Mouse (Mus musculus): ENCODE results near the gene Mlf1. TPM values are rescaled to one million over a fixed set of nuclear protein-coding genes. Genes with fewer than 3 reads are reported as not detected.

The Mlf1 gene
- polyA plus RNA-seq, 1 experiment from 2014 or later = 21.6 TPM

DNA sequence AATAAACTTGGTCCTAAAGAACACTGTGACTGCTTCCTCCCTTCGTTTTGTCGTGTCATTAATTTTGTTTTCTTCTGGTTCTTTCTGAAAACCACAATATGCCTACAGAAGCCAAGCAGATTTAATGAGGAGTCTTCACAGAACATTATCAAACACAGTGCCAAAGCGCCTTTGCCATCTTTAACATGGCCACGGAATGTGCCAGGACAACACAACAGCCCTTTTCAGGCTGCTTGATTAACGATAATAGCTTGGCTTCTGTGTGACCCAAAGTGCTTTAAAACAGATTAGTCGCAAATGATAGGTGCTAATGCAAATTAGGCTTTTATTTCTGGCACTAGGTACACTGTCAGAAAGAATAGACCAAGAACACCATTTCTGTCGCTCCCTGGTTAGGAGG lies 15.5 kb upstream of the Mlf1 start:
- H3K9me3 ChIP-seq (replicated peaks; ENCODE audit: control insufficient read depth, low read length) = no peaks in the 10 kb centered on the region
- no peaks in the 10 kb centered on the region for H3K36me3 ChIP-seq (ENCODE audit: control insufficient read depth, insufficient read depth, low read length)
- H3K4me1 ChIP-seq (ENCODE audit: control insufficient read depth, insufficient read depth, low read length) = no peaks in the 10 kb centered on the region
- no peak for ATAC-seq (ENCODE audit: insufficient read depth, low FRiP score)
- H3K27me3 ChIP-seq (ENCODE audit: control insufficient read depth, insufficient read depth, low read length) = no peaks in the 10 kb centered on the region
- H3K4me2 ChIP-seq (ENCODE audit: low read depth, low read length) = no peak overlapping the region
- H3K4me3 ChIP-seq (replicated peaks; ENCODE audit: low read length) = no peak overlapping the region
- H3K27ac ChIP-seq (ENCODE audit: low read length) = no peak overlapping the region
- 81% methylated on average over 7 of the region's 7 CpGs for WGBS
- no peak overlapping the region for H3K9ac ChIP-seq (ENCODE audit: low read length)

DNA sequence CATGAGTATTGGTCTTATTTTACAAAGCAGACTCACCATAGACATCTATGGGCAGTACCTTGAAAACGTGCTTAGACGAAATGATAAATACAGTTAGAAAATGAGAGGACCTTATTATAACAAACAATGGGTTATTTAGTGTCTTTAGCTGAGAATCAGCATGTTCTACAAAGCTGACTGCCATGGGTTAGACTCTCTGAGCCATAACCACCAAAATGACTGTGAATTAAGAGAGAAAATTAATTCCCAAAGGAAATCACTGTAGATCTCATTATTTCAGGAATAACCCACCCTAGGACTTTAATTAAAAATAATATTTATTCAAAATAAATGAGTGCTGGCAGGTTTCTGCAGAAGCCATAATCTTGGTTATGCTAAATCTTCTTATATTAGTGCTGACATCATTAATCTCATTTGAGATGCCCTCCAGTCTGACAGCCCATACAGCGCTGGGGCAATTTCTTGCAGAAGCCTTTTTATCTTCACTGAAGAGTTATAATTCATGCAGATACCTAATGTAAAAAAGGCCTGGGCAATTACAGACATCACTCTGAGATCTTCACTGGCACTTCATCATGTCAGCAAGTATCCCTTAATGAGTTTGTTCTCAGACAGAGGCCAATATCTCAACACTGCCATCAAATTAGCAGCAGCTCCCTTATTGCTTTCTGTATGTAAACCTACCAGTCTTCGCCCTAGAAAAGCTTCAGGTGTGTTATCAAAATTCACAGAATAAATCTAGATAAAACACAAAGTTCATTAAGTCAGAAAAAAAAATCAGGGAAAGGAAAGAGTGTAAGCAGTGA lies 7.6 kb upstream of the Mlf1 start:
- Histone ChIP-seq H3K27ac (ENCODE audit: low read length) (no peak overlapping the region), H3K4me3 (replicated peaks; ENCODE audit: low read length) (no peak overlapping the region), H3K4me1 (ENCODE audit: control insufficient read depth, insufficient read depth, low read length) (no peaks in the 10 kb centered on the region), H3K4me2 (ENCODE audit: low read depth, low read length) (no peak overlapping the region), H3K36me3 (ENCODE audit: control insufficient read depth, insufficient read depth, low read length) (no peaks in the 10 kb centered on the region), H3K27me3 (ENCODE audit: control insufficient read depth, insufficient read depth, low read length) (no peaks in the 10 kb centered on the region), H3K9me3 (replicated peaks; ENCODE audit: control insufficient read depth, low read length) (no peaks in the 10 kb centered on the region), H3K9ac (ENCODE audit: low read length) (no peak overlapping the region)
- WGBS = 74% methylated on average over 4 of the region's 4 CpGs
- no peak for ATAC-seq (ENCODE audit: insufficient read depth, low FRiP score)

DNA sequence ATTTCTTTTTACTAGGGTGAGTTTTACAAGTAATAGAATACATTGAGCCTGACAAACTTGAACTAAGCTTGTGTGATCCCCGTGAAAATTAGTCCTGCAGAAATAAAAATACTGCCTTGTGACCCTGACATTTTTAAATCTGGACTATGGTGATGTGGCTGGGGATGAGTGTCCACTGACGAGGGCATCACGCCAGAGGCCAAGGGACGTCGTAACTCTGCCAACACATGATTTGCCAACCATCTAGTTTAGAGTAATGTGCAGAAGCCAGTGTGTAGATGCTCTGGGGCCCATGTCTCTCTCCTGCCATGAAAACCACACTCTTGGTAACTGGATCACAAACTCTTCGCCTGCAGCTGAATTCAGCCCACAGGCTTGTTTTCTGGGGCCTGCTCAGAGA lies 6.4 kb upstream of the Mlf1 start:
- no peak overlapping the region for H3K27ac ChIP-seq (ENCODE audit: low read length)
- H3K36me3 ChIP-seq (ENCODE audit: control insufficient read depth, insufficient read depth, low read length) = no peaks in the 10 kb centered on the region
- H3K4me2 ChIP-seq (ENCODE audit: low read depth, low read length) = no peak overlapping the region
- ATAC-seq (ENCODE audit: insufficient read depth, low FRiP score) = no peak
- H3K9ac ChIP-seq (ENCODE audit: low read length) = no peak overlapping the region
- H3K4me3 ChIP-seq (replicated peaks; ENCODE audit: low read length) = no peak overlapping the region
- H3K9me3 ChIP-seq (replicated peaks; ENCODE audit: control insufficient read depth, low read length) = no peaks in the 10 kb centered on the region
- peaks cover 3% of the 10 kb centered on the region; the same call in 1 of the 2 replicates for H3K27me3 ChIP-seq (ENCODE audit: control insufficient read depth, insufficient read depth, low read length)
- WGBS = 87% methylated on average over 6 of the region's 6 CpGs
- H3K4me1 ChIP-seq (ENCODE audit: control insufficient read depth, insufficient read depth, low read length) = no peaks in the 10 kb centered on the region

DNA sequence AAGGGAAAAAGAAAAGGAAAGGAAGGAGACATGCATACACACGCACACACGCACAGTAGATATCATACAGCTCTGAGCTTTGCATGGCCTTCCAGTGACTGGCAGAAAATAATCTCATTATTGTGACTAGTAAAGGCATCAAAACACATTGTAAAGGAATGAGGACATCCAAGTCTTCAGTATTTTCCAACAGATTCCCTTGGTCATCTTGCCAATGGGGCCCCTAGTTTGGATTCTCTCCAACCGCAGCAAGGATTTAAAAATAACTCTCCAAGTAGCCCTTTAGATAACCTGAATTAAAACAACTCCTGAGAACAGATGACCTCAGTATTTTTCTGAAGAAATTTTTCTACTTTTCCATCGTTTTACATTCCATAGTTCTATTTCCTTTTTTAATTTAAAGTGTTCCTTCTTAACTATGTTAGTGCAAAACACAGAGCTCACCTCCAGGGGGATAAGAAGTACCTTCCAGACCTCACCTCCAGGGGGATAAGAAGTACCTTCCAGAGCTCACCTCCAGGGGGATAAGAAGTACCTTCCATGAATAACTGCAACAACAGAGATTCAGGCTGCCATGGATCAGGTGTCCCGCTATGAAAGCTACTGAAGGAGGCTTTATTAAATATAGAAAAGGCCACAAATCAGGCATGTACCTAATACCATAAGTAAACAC lies 4.4 kb upstream of the Mlf1 start:
- Histone ChIP-seq H3K9me3 (replicated peaks; ENCODE audit: control insufficient read depth, low read length) (no peaks in the 10 kb centered on the region), H3K27me3 (ENCODE audit: control insufficient read depth, insufficient read depth, low read length) (peaks cover 5% of the 10 kb centered on the region; the same call in 1 of the 2 replicates), H3K27ac (ENCODE audit: low read length) (no peak overlapping the region), H3K4me2 (ENCODE audit: low read depth, low read length) (no peak overlapping the region), H3K9ac (ENCODE audit: low read length) (no peak overlapping the region), H3K4me1 (ENCODE audit: control insufficient read depth, insufficient read depth, low read length) (no peaks in the 10 kb centered on the region), H3K4me3 (replicated peaks; ENCODE audit: low read length) (no peak overlapping the region), H3K36me3 (ENCODE audit: control insufficient read depth, insufficient read depth, low read length) (no peaks in the 10 kb centered on the region)
- 77% methylated on average over 5 of the region's 5 CpGs for WGBS
- ATAC-seq (ENCODE audit: insufficient read depth, low FRiP score) = no peak

DNA sequence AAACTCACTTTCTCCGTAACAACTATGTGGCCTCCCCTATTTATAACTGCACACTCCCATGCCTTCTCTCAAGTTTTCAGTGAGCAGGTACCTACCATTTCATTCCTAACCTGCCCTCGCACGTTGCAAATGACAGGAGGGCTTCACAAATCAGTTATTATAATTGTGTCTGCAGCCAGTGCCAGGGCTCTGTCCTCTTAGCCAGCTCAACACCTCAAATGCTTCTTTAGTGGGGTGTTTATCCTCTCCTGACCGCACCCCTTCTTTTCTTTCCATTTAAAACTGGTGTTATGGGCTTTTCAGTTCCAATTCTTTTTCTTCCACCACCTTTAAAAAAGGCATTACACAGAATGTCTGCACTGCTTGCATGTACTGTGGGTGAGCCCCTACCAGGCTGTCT lies 1.7 kb upstream of the Mlf1 start:
- H3K27me3 ChIP-seq (ENCODE audit: control insufficient read depth, insufficient read depth, low read length) = peaks cover 5% of the 10 kb centered on the region; the same call in 1 of the 2 replicates
- no peaks in the 10 kb centered on the region for H3K9me3 ChIP-seq (replicated peaks; ENCODE audit: control insufficient read depth, low read length)
- H3K9ac ChIP-seq (ENCODE audit: low read length) = no peak overlapping the region
- H3K27ac ChIP-seq (ENCODE audit: low read length) = no peak overlapping the region
- H3K4me1 ChIP-seq (ENCODE audit: control insufficient read depth, insufficient read depth, low read length) = no peaks in the 10 kb centered on the region
- ATAC-seq (ENCODE audit: insufficient read depth, low FRiP score) = no peak
- WGBS = 68% methylated on average over 4 of the region's 4 CpGs
- H3K36me3 ChIP-seq (ENCODE audit: control insufficient read depth, insufficient read depth, low read length) = no peaks in the 10 kb centered on the region
- H3K4me3 ChIP-seq (replicated peaks; ENCODE audit: low read length) = no peak overlapping the region
- no peak overlapping the region for H3K4me2 ChIP-seq (ENCODE audit: low read depth, low read length)

DNA sequence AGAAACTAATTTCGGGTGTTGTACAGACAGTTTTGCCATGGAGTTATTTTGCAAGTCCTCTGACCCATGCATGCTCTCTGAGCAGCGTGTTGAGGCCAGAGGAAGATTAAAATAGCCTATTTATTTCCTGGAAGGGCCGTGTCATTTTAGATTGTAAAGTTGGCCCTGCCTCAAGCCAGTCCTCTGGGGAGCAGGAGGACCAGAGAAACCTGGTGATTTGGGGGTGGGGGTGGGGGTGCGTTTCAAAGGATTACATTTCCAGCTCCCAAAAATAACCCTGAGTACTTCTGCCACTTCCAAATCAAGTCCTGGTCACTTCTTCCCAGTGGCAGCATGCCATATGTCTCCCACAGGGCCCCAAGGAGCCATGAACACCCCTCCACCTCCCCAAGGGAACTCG lies 1.1 kb upstream of the Mlf1 start:
- Histone ChIP-seq H3K27ac (ENCODE audit: low read length) (no peak overlapping the region), H3K4me1 (ENCODE audit: control insufficient read depth, insufficient read depth, low read length) (no peaks in the 10 kb centered on the region), H3K4me2 (ENCODE audit: low read depth, low read length) (no peak overlapping the region), H3K9ac (ENCODE audit: low read length) (no peak overlapping the region), H3K9me3 (replicated peaks; ENCODE audit: control insufficient read depth, low read length) (no peaks in the 10 kb centered on the region), H3K36me3 (ENCODE audit: control insufficient read depth, insufficient read depth, low read length) (no peaks in the 10 kb centered on the region), H3K4me3 (replicated peaks; ENCODE audit: low read length) (no peak overlapping the region), H3K27me3 (ENCODE audit: control insufficient read depth, insufficient read depth, low read length) (peaks cover 5% of the 10 kb centered on the region; the same call in 1 of the 2 replicates)
- ATAC-seq (ENCODE audit: insufficient read depth, low FRiP score) = no peak
- 45% methylated on average over 5 of the region's 5 CpGs for WGBS

DNA sequence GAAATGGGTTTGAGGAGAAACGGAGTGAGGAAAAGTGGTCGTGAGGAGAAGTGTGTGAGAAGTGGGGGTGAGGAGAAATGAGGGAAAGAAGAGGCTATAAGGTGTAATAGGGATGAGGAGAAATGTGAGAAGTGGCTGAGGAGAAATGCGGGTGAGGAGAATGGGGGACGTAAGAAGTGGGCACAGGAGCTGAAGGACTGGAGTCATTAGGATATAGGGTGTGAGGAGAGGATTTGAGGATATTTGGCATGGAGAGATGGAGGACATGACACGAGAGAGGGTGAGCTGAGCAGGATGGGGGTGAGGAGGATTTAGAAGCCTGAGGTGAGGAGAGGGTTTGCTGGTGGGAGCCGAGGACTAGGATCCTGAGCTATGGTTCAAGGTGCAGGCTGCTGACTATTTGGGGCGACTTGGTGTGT lies 472 bp downstream of the Mlf1 start:
- H3K9me3 ChIP-seq (replicated peaks; ENCODE audit: control insufficient read depth, low read length) = no peaks in the 10 kb centered on the region
- H3K36me3 ChIP-seq (ENCODE audit: control insufficient read depth, insufficient read depth, low read length) = no peaks in the 10 kb centered on the region
- ATAC-seq (ENCODE audit: insufficient read depth, low FRiP score) = 0 out of 2 replicates have a peak, but pooled peaks have one; percentile 3
- peaks cover 5% of the 10 kb centered on the region; the same call in 1 of the 2 replicates for H3K27me3 ChIP-seq (ENCODE audit: control insufficient read depth, insufficient read depth, low read length)
- peak overlapping the region; percentile 71 for H3K9ac ChIP-seq (ENCODE audit: low read length)
- WGBS = 38% methylated on average over 7 of the region's 7 CpGs
- peak overlapping the region; percentile 96 for H3K4me2 ChIP-seq (ENCODE audit: low read depth, low read length)
- peak overlapping the region; percentile 57 for H3K4me3 ChIP-seq (replicated peaks; ENCODE audit: low read length)
- H3K27ac ChIP-seq (ENCODE audit: low read length) = no peak overlapping the region
- H3K4me1 ChIP-seq (ENCODE audit: control insufficient read depth, insufficient read depth, low read length) = no peaks in the 10 kb centered on the region

DNA sequence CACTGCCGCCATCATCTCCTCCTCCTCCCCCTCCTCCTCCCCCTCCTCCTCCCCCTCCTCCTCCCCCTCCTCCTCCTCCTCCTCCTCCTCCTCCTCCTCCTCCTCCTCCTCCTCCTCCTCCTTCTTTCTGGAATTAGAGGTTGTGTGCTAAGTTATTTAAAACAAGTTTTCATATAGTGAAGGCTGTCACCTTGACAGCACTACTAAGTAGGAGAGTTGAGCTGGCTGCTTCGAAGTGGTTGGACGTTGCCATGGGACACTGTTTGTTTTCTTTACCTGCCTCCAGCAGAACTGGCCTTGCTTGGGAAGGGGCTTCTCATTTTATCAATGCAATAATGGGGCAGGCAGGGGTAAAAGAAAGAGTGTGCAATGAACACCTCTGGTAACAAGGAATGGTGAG lies 1.2 kb downstream of the Mlf1 start, which contains the start of gene Gm17402:
TSS of gene Gm17402 (minus strand) at position 101 of the 400 bp plus-strand sequence.
- Histone ChIP-seq H3K27me3 (ENCODE audit: control insufficient read depth, insufficient read depth, low read length) (peaks cover 5% of the 10 kb centered on the region; the same call in 1 of the 2 replicates), H3K4me2 (ENCODE audit: low read depth, low read length) (peak within 1 kb of the TSS; percentile 96), H3K9me3 (replicated peaks; ENCODE audit: control insufficient read depth, low read length) (no peaks in the 10 kb centered on the region), H3K4me1 (ENCODE audit: control insufficient read depth, insufficient read depth, low read length) (no peaks in the 10 kb centered on the region), H3K9ac (ENCODE audit: low read length) (peak within 1 kb of the TSS; percentile 71), H3K27ac (ENCODE audit: low read length) (no peak within 1 kb of the TSS), H3K36me3 (ENCODE audit: control insufficient read depth, insufficient read depth, low read length) (no peaks in the 10 kb centered on the region), H3K4me3 (replicated peaks; ENCODE audit: low read length) (peak within 1 kb of the TSS; percentile 57)
- ATAC-seq (ENCODE audit: insufficient read depth, low FRiP score) = no peak
- 40% methylated on average over 3 of the region's 3 CpGs for WGBS

DNA sequence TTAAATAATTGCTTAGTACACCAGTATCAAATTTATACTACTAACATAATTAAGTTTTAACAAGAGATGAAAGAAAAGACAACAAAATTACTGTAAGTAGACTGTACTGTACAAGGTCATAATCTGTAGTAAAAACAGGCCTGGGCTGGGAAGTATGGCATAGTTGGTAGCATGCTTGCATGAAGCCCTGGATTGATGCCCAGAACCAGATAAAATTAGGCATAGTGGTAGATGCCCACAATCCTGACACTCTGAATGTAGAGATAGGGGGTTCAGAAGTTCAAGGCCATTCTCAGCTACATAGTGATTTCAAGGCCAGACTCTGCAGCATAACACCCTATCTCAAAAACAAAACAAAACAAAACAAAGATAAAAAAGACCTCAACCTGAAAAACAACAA lies 4.3 kb downstream of the Mlf1 start:
- no peaks in the 10 kb centered on the region for H3K4me1 ChIP-seq (ENCODE audit: control insufficient read depth, insufficient read depth, low read length)
- no peaks in the 10 kb centered on the region for H3K9me3 ChIP-seq (replicated peaks; ENCODE audit: control insufficient read depth, low read length)
- H3K4me3 ChIP-seq (replicated peaks; ENCODE audit: low read length) = no peak overlapping the region
- H3K36me3 ChIP-seq (ENCODE audit: control insufficient read depth, insufficient read depth, low read length) = no peaks in the 10 kb centered on the region
- no peak overlapping the region for H3K27ac ChIP-seq (ENCODE audit: low read length)
- ATAC-seq (ENCODE audit: insufficient read depth, low FRiP score) = no peak
- H3K9ac ChIP-seq (ENCODE audit: low read length) = no peak overlapping the region
- H3K27me3 ChIP-seq (ENCODE audit: control insufficient read depth, insufficient read depth, low read length) = no peaks in the 10 kb centered on the region
- H3K4me2 ChIP-seq (ENCODE audit: low read depth, low read length) = no peak overlapping the region
